Mouse (Mus musculus): ENCODE measurements around the gene CN725425.

- TF ChIP-seq ZNF384 (IDR thresholded peaks at IDR 0.05; ENCODE audit: low read depth, low read length) = no peak
- no peak for TF ChIP-seq CTCF (conservative IDR thresholded peaks at IDR 0.05 in 1 of 2, IDR thresholded peaks at IDR 0.05 in 1 of 2; ENCODE audit: low read depth in 2 of 2, low read length in 2 of 2)
These were observed 38.1 kb upstream of the CN725425 start for GRCm38 (mm10) chr15:91161153-91161552.
